Mouse (Mus musculus) c-Kit-positive CD71-positive TER-119-negative erythroid progenitor cells, embryonic 14.5 days (primary cell): ENCODE measurements around the gene Mtch1.
"Not testable (repeated sequence)": the region's sequence is repeated elsewhere in the genome, so short reads cannot be mapped to it uniquely, and the experiment has no call there.

ENCODE experiments used
- DNase-seq: peaks from one replicate; pipeline ENCODE4 v3.0.0-alpha.2; 2013; ENCODE audit warnings: low read depth

Mtch1 gene

DNA sequence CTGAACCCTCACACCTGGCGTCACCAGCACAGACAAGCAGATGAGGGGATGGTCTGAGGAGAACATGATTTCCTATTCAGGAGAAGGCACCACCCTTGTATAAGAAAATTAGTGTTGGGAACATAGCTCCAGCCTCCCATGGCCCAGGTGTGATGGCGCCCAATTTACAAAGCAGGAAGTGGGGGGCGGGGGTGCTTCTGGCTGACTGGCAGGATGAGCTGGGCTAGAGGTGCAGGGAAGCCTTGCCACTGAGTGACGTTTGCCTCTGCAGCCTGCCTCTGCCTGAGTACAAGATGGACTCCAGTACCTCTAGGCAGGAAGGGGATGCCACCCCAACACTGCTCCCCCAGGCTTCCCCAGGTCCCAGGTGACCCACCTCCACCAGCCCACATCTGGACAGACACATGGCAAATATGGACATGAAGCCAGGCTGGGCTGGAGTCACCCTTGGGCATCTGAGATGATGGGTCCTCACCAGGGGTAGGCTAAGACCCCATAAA, 15.5 kb downstream of the Mtch1 start:
- DNase-seq: no peak

DNA sequence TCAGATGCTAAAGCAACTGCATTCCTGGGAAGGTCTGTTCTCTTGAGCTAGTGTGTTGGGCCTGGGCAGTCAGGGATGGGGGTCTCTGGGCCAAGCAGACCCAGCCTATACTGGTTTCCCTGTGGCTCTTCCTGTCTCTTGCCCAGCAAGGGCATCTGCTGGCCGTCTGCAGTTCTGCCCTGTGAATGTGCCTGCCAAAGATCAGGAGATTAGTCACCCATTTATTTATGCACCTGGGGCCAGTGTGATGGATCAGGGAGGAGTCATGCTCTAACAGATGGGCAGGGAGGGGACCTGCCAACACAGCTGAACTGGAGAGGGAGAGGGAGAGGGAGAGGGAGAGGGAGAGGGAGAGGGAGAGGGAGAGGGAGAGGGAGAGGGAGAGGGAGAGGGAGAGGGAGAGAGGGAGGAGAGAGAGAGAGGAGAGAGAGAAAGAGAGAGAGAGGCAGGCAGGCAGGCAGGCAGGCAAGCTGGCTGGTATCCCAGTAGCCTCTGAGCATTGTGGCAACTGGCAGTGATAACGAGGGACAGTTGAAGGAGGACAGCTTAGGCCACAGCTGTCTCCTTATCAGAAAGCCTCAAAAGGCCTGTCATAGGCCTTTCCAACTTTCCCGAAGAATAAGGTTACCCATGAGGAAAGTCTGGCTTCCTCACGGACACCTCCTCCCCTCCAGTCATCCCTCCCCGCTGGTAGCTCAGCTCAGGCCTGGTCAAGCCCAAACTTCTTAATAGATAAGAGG, 16.9 kb downstream of the Mtch1 start:
- DNase-seq: no peak

DNA sequence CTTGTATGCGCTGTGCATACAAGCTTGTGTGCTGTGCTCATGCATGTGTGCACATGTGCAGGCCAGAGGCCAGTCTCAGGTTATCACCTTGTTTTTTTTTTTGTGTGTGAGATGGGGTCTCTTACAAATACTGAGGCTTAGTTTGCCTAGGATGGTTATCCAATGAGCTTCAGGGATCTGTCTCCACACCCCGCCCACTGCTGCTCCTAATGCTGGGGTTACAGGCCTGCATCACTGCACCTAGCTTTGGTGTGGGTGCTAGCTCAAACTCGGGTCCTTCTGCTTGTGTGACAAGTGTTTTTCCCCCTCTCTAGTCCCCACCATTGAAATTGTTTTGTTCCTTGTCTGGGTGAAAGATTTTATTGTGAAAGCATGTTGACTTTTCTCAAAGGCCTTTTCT, 17.5 kb downstream of the Mtch1 start:
- DNase-seq: no peak

DNA sequence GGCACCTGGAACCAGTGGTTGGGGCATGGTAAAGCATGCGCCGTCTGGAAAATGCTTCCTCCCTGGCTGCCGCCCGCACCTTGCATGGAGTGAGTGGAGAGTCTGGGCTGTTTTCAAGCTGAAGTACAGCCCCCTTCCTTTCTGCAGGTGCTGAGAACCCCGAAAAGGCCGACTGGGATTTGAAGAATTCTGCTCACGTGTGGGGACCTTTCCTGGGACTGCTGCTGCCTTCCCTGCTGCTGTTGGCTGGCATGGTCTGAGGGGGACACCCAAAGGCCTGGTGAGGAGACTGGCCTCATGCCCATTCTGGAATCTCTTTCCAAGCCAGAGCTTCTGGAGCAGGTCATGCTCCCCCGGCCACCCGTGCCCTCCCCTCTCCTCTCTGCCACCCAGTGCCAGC, 20.0 kb downstream of the Mtch1 start:
- DNase-seq: no peak

DNA sequence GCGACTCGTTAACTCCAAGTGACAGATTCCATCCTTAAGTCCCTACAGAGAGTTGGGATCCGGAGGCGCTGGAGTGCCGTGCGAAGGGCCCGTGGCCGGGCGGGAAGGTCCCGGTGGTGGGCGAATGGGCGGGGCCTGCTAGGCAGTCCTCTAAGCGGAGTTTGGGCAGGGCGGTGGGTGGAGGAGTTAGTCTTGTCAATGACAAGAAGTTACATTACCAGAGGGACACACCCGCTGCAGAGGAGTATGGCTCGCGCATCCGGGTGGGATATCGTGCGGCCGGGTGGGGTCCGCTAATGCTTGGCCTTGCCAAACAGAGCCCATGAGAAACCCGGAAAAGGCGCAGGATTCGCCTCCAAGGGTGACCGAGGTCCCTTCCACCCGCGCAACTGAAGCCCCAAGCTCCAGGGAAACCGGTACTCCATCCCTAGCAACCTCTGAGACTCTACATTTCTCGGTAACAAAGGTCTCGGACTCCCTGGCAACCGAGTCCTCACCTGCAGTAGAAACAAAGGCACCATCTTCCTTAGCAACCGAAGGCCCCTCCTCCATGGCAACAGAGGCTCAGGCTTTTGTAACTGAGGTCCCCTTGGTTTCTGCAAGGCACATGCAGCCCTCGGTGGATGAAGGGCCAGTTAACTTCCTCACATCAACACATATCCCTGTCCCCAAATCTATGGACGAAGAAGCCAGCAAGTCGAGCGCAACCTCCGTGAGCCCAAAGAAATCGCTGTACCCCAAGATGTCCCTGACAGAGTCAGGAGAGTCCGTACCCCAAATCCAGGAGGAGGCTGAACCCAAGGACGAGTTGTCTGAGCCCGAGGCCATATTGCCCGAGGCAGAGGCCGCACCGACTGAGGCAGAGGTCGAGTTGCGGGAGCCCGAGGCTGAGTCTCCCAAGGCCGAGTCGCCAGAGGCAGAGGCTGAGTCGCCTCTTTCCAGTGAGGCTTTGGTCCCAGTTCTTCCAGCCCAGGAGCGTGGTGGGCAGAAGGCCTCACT, 20.9 kb downstream of the Mtch1 start:
- no peak for DNase-seq

DNA sequence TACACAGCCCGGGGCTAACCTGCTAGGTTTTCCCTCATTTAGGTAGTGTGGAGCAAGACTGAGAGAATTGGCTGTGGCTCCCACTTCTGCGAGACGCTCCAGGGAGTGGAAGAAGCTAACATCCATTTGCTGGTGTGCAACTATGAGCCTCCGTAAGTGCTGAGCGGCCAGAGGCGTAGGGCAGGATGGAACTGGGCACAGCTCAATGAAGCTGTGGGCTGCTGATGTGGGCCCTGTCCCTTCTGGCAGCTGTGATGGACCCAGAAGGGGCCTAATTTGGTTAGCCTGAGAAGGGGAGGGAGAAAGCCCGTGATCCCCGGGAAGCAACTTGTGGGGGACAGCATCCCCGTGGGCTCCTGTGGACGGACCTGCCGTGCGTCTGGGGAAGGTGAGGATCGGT, 21.9 kb downstream of the Mtch1 start:
- DNase-seq: no peak

DNA sequence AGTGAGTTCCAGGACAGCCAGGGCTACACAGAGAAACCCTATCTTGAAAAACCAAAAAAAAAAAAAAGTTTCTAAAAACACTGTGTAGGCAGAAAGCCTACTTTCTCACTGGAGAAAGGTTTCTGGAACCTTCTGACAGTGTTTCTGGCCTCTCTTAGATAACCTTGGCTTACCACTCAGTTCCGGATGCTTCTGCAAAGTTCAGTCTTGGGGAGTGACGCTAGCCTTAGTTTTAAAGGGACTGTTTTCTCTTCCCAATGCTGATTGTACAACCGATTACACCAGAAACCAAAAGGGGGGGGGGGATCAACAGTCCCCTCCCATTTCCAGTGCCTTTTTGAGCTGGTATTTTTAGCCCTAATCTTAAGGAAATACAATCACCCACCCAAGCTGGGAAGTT, 24.1 kb downstream of the Mtch1 start:
- DNase-seq: no peak

DNA sequence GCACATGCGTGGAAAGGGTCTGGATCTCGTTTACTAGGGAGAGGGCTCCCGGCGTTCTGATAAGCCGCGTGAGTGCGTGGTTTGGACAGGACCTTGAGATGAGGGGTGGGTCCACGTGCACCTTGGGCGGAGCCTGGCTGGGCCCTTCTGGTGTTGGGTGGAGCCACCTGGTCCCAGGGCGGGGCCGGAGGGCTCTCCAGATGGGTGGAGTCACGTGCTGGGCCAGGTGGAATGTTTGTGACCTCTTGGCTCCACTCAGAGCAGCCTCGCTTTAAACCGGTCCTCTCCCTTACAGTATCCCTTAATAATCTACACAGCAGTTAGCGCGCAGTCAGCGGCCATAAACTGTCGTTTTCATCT, 25.2 kb downstream of the Mtch1 start:
- no peak for DNase-seq

DNA sequence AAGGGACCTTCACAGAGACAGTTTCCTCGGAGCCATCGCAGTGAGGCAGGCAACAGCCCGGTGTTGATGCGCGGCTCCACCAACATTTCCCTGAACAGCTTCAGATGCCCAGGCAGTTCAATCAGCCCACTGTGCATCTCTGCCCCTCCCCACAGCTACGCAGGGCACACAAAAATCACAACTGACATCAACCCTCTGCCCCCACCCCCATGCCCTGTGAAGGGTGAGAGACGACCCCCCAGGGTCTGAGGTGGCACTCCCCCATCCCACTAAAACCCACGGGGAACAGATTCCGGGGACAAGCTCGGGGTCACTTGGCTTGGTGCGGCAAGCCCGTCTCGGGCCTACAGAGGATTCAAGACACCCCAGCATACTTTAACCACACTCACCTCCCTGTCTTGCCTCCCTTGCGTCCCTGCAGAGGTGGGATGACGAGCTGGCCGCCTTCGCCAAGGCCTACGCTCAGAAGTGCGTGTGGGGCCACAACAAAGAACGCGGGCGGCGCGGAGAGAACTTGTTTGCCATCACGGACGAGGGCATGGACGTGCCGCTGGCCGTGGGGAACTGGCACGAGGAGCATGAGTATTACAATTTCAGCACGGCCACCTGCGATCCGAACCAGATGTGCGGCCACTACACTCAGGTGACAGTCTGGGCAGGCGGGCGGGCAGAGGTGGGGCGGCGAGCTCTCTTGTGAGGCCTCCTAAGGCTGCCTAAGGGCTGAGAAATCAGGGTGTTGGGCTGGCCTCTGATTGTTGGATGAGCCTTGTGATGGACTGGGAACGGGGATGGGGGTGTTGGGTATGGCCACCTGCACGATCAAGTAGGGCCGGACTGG, 25.8 kb downstream of the Mtch1 start:
- DNase-seq: no peak

DNA sequence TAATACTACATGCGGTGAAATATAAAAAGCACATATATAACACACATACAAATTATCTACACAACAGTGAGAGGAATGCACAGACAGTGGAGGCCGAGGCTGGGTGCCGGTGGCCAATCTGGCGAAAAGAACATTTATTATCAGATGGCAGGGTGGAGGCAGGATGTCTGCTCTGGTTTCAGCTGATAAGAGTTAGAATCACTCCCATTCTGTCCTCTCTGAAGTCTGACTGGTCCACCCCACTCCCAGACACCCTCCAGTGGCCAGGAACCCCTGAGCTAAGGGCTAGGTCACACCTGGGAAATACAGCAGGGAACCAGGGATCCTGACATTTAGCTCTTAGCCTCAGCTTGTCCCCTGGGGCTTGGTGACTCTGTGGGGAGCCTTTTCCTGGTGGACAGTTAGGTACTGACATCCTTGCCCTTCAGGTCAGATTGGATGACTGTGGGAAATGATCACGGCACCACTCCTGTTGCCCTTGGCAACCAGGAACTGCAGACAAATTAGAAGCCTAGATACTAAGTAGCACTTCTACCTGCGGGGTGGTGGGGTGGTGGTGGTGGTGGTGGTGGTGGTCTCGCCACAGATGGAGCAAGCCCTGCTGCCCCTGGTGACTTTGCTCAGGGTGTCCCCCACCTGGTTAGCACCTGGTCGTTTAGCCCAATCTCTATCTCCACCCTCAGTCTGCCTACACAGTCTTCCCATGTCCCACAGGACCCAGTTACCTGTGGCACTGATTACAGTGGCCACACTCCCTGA, 27.7 kb downstream of the Mtch1 start:
- DNase-seq: peak; percentile 29

DNA sequence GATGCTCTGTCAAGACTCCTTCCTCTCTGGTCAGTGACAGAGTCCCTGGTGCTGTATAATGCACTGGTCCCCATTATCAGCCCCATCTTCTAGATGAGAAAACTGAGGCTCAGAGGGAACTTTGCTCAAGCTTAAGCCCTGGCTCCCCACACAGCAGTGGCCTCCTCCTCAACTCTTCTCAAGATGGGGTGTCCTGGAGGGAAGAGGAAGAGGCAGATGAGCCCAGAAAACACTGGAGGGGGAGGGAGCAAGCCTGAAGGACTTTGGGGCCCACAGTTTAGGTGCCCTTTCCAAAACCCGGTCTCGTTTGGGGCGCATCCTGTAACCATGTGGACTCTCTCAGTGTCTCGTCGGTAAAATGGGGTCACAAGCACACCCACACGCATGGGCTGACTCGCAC, 28.3 kb downstream of the Mtch1 start:
- no peak for DNase-seq

DNA sequence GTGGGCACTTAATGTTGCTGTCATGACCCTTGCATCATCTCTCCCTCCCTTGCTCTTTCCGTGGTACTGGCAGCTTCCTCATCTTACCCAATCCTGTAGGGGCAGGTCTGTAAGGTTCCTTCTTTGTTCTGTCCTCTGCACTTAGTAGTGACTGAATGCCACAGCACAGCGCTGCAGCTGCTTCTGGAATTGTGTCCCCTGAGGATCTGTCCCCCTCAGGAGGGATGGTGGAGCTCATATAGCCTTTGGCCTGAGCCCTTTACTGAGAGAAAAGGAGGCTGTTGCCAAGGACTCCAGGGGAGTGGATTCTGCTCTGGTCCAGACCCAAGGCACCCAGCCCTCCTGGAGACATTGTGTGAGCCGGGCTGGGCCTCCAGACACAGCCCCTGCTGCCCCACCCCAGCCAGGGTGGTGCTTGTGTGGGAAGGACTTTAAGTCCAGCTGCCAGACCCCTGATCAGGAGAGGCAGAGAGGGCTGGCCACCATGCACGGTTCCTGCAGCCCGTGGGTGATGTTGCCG, 28.9 kb downstream of the Mtch1 start:
- no peak for DNase-seq

DNA sequence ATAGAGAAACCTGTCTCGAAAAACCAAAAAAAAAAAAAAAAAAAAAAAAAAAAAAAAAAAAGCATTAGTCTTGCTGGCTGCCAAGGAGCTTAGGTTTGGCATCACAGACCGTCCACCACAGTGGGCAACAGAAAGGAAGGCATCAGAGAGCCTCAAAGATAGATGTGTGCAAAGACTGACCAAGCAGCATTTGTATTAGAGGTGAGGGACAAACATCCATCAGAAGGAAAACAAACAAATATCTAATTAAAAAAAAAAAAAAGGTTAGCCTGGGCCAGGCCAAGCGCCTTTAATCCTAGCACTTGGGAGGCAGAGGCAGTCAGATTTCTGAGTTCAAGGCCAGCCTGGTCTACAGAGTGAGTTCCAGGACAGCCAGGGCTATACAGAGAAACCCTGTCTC, 30.4 kb downstream of the Mtch1 start, which contains the start of gene Pi16:
TSS of gene Pi16 (plus strand) at position 301 of the 400 bp plus-strand sequence.
- not testable (repeated sequence) for DNase-seq

DNA sequence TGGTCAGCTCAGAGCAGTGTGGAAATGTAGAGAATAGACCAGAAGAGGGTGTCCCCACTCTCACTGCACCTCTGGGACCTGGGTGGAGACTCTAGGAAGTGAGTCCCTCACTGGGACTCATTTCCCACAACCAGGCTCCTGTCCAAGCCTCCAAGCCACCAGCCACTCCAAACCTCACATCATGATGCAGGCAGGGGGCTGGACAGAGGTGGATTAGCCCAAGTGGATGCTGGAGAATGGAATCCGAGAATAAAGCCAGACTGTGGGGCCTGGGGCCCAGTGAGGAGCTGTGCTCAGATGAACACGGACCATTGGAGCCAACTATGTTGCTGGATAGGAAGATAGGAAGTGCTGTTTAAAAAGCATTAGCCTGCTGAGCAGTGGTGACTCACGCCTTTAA, 30.8 kb downstream of the Mtch1 start:
- DNase-seq: no peak

DNA sequence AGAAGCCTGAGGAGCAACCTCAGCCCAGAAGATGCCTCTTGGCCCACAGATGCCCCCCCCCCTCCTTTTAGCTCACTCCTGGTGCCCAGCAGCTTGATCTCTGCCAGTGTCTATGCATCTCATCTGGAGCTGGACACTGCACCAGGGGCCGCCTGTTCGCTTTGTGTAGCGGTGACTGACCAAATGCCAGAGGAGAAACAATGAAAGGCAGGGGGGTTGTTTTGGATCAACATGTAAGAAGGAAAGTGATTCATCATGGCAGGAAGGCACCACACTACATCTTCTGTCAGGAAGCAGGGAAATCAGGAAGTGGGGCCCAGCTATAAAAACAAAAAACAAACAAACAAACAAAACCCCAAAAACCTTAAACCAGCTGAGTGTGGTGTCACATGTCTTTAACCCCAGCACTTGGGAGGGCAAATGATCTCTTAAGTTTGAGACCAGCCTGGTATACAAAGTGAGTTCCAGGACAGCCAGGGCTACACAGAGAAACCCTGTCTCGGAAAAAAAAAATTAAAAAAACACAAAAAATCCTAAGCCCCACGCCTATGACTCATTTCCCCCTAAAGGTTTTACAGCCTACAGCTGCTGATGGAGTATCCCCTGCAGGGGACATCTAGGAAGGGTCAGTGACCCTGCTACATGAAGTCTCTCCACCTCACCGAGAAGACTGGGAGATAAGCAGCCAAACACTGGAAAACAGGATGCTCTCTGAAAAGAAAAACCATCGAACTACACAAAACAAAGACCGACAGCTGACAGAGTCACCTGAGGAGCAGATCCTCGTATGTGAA, 31.9 kb downstream of the Mtch1 start:
- no peak for DNase-seq

DNA sequence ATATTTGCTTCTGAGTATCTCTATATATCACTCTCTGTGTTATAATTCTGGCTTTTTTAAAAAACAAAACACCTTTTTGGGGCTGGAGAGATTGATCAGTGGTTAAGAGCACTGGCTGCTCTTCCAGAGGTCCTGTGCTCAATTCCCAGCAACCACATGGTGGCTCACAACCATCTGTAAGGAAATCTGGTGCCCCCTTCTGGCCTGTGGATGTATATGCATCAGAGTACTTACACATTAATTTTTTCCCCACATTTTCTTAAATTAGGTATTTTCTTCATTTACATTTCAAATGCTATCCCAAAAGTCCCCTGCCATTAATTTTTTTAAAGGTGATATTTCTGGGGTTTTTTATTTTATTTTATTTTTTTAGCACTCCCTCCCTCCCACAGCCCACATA, 34.4 kb downstream of the Mtch1 start:
- DNase-seq: peak; percentile 41

DNA sequence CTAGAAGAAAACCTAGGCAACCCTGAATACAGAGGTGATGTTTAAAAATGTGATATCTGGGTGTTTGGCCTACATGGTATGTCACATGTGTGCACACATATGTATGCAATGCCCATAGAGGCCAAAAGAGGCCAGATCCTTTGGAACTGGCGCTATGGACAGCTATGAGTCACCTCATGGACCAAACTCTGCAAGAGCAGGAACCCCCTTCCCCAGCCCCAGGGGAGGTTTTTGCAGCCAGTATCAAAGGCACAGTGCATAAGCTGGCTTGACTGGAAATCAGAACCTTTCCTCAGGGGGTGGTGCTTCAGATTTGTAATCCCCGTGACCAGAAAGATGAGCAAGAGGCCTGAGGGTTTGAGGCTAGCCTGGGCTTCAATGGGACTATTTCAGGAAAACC, 35.7 kb downstream of the Mtch1 start:
- DNase-seq: no peak

DNA sequence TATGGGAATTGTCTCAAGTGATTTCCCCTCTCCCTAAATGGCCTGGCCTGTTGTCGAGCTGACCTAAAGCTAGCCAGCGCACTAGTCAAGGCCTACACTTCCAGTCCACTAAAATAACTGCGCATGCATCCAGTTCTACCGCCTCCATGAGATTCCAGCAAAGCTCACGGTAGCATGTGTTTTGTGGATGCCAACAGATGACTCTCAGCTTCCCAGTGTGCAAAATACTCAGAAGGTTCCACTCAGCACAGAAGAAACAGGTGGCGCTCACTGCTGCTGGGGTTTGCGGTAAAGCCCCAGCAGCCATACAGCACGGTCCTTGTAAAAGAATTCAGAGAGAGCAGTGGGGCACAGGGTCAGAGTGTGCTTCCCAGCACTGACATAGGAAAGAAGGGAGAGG, 36.1 kb downstream of the Mtch1 start:
- no peak for DNase-seq

DNA sequence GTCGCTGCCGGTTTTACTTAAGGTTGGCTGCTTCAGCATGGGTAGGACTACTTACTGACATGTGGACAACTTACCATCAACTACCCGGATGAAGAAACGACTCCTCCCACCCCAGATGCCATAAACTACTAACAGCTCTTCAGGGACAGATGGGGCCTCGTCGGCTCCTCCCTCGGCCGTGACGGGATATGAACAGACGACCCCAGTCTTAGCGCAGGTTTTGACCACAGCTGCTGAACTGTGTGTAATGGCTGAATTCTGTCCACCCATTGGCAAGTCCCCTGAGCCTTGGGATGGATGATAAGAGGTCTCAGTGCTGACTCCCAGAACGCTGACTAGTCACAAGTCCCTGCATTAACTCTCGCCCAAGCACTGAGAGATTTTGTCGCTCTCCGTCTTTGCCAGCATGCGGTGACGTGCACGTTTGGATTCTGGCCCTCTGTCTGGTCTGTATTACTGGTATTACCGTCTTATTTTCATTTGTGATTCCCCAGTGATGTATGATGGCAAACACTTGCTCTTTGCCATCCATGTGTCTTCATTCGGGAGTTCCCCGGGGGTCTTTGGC, 37.6 kb downstream of the Mtch1 start:
- DNase-seq: no peak

DNA sequence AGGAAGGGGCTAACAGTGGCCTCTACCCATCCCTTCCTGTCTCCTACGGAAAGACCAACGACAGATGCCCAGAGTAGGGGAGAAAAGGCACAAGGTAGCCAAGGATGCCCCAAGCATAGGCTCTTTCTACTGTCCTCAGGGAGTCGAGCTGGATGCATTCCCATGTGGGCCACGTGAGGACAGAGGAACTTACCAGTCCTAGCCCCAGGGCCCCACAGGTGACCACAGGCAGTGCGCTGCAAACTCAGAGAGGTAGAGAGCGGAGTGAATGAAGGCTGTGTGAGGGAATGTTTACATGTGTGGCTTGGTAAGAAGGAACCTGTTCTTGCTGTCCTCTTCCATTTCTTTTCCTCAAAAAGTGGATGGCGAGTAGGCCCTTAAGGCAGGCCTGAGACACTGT, 41.9 kb downstream of the Mtch1 start:
- DNase-seq: no peak
